37 mouse cellular contexts compared by ENCODE assay signal in genomic region chr19:20953874-20954273, GRCm38 (mm10). TPM values are rescaled to one million over a fixed set of nuclear protein-coding genes. Genes with fewer than 3 reads are reported as not detected.
"Had no signal": no experiment of that assay in that cellular context is flagged by ENCODE, and none has a peak within 500 bp of the region (broad histone marks: within the 10 kb centered on the region; RNA-seq: fewer than 3 reads in every experiment).

Gene Tmc1 (minus strand): TSS chr19:20954202.

- H3K36me3 ChIP-seq: limb, embryonic 10.5 days; limb, embryonic 12.5 days; limb, embryonic 13.5 days; limb, embryonic 15.5 days; liver, embryonic 12.5 days; liver, embryonic 13.5 days; liver, embryonic 15.5 days; lung, embryonic 15.5 days; midbrain, embryonic 10.5 days; midbrain, embryonic 12.5 days; midbrain, embryonic 13.5 days; midbrain, embryonic 15.5 days; neural tube, embryonic 12.5 days had no signal

- H3K4me2 ChIP-seq: limb, embryonic 12.5 days; limb, embryonic 13.5 days; limb, embryonic 15.5 days; liver, embryonic 11.5 days; liver, embryonic 12.5 days; liver, embryonic 13.5 days; liver, embryonic 15.5 days; lung, embryonic 14.5 days; lung, embryonic 15.5 days; midbrain, embryonic 12.5 days; midbrain, embryonic 13.5 days; midbrain, embryonic 15.5 days; neural tube, embryonic 12.5 days had no signal

- H3K27ac ChIP-seq: limb, embryonic 10.5 days; limb, embryonic 12.5 days; limb, embryonic 13.5 days; limb, embryonic 15.5 days; liver, embryonic 12.5 days; liver, embryonic 13.5 days; liver, embryonic 14.5 days; liver, embryonic 15.5 days; lung, embryonic 15.5 days; macrophage; midbrain, embryonic 10.5 days; midbrain, embryonic 12.5 days; midbrain, embryonic 13.5 days; midbrain, embryonic 15.5 days; neural tube, embryonic 12.5 days had no signal

- H3K9me3 ChIP-seq: limb, embryonic 10.5 days; limb, embryonic 15.5 days; liver, embryonic 12.5 days; liver, embryonic 13.5 days; liver, embryonic 15.5 days; lung, embryonic 15.5 days; midbrain, embryonic 13.5 days had no signal

- H3K4me1 ChIP-seq: limb, embryonic 10.5 days; limb, embryonic 12.5 days; limb, embryonic 13.5 days; limb, embryonic 15.5 days; liver, embryonic 12.5 days; liver, embryonic 13.5 days; liver, embryonic 15.5 days; lung, embryonic 15.5 days; megakaryocyte, embryonic 14.5 days; midbrain, embryonic 10.5 days; midbrain, embryonic 12.5 days; midbrain, embryonic 13.5 days; midbrain, embryonic 15.5 days; neural tube, embryonic 12.5 days had no signal

- H3K27me3 ChIP-seq: limb, embryonic 12.5 days; limb, embryonic 13.5 days; limb, embryonic 15.5 days; liver, embryonic 12.5 days; liver, embryonic 13.5 days; liver, embryonic 15.5 days; lung, embryonic 15.5 days; megakaryocyte, embryonic 14.5 days; midbrain, embryonic 12.5 days; midbrain, embryonic 13.5 days; midbrain, embryonic 15.5 days; neural tube, embryonic 12.5 days had no signal

- DNase-seq: left cerebral cortex, postnatal 4 days; liver; liver, embryonic 13.5 days; liver, postnatal 0 days; lung, adult 18-20 months; lung, adult 2 months; lung, embryonic 14.5 days; lung, postnatal 10 days; lung, postnatal 14 days; lung, postnatal 36 days; lung, postnatal 4 days had no signal

- H3K9ac ChIP-seq: limb, embryonic 12.5 days; limb, embryonic 13.5 days; limb, embryonic 15.5 days; liver, embryonic 12.5 days; liver, embryonic 13.5 days; liver, embryonic 14.5 days; liver, embryonic 15.5 days; liver, postnatal 0 days; lung, embryonic 14.5 days; lung, embryonic 15.5 days; midbrain, embryonic 12.5 days; midbrain, embryonic 13.5 days; midbrain, embryonic 15.5 days; neural tube, embryonic 12.5 days had no signal

- ATAC-seq: liver, embryonic 12.5 days; liver, postnatal 0 days; lung, postnatal 0 days; midbrain, embryonic 13.5 days; midbrain, embryonic 15.5 days; midbrain, embryonic 16.5 days had no signal

- H3K4me3 ChIP-seq: limb, embryonic 10.5 days; limb, embryonic 12.5 days; limb, embryonic 13.5 days; limb, embryonic 15.5 days; liver, embryonic 12.5 days; liver, embryonic 13.5 days; liver, embryonic 15.5 days; lung, embryonic 15.5 days; megakaryocyte, embryonic 14.5 days; midbrain, embryonic 10.5 days; midbrain, embryonic 12.5 days; midbrain, embryonic 13.5 days; midbrain, embryonic 15.5 days; myocyte; neural tube, embryonic 12.5 days had no signal

RNA-seq across cellular contexts. Expression of gene Tmc1, which starts in this region (rescaled TPM):
- total RNA-seq: left cerebral cortex, postnatal 14 days; liver, adult 2 months; megakaryocyte progenitor cell, adult 5-6 weeks; megakaryocyte, adult 5-6 weeks; midbrain, postnatal 0 days had no signal
- polyA plus RNA-seq: limb, embryonic 10.5 days; limb, embryonic 11.5 days; liver, adult 2 months; liver, embryonic 15.5 days; liver, embryonic 16.5 days; liver, postnatal 0 days; lung, postnatal 0 days; macrophage; myocyte had no signal
